Mouse (Mus musculus): ENCODE measurements at regions not wholly inside any gene's neighbourhood (a gene's known extent, or its start where the extent isn't known, plus 50 kb on each side); places are given as distances from the start of the nearest gene placed in this dataset.

DNA sequence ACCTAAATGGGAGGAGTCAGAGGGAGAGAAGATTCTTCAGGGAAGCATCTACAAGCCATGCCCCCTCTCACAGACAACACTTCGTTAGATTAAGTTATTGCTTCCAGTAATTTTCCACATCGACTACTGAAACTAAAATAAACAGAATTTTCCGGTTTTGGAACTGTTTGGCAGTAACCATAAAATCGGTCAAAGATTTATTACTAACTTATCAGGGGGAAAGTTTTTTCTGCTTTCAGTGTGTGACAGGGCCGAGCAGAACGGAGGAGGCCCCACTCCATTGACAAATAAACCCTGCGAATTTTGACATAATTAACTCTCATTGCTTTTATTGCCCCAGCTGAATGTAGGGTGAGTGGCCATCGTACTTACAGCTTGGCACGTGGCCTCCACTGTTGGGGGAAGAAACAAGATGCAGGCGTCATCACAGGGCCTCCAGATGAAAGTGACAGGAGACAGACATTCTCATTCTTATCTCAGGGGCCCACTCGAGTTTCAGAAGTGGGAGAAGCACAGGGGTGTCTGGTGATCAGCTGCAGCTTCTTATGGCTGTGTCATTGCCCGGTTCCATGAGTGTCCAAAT lies 229.6 kb upstream of the Foxq1 start:
- 80% methylated on average over 12 of the region's 12 CpGs for WGBS
- H3K27me3 ChIP-seq: no peaks in the 10 kb centered on the region
- no peaks in the 10 kb centered on the region for H3K9me3 ChIP-seq
- no peak overlapping the region for H3K27ac ChIP-seq (replicated peaks)
- no peak overlapping the region for H3K4me3 ChIP-seq
- no peak overlapping the region for H3K4me2 ChIP-seq (replicated peaks)
- H3K4me1 ChIP-seq: no peaks in the 10 kb centered on the region
- ATAC-seq (ENCODE audit: low FRiP score, low read depth): no peak
- no peak overlapping the region for H3K9ac ChIP-seq (replicated peaks)
- no peaks in the 10 kb centered on the region for H3K36me3 ChIP-seq

DNA sequence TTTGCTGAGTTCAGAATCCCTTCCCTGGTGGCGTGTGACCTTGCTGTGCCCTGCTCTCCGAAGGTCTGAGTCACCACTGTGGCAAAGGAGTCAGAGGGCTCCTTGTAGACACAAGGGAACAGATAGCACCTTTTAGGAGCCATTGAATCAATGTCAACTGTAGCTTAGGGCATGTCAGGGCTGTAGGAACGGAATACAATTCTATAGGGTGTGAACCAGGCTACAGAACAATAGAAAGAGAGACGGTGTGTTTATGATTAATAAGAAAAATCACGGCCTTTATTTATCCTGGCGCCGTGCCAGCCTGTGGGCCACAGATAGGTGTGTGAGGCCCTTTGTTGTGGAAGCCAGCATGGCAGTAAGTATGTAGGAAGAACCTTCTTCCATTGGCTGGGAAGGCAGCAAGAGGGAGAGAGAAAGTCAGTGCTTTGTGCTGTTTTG lies 228.4 kb upstream of the Foxq1 start:
- Histone ChIP-seq H3K9me3 (no peaks in the 10 kb centered on the region), H3K4me2 (replicated peaks) (no peak overlapping the region), H3K4me3 (no peak overlapping the region), H3K27ac (replicated peaks) (no peak overlapping the region), H3K27me3 (no peaks in the 10 kb centered on the region), H3K4me1 (no peaks in the 10 kb centered on the region), H3K9ac (replicated peaks) (no peak overlapping the region), H3K36me3 (no peaks in the 10 kb centered on the region)
- 83% methylated on average over 7 of the region's 7 CpGs for WGBS
- no peak for ATAC-seq (ENCODE audit: low FRiP score, low read depth)

DNA sequence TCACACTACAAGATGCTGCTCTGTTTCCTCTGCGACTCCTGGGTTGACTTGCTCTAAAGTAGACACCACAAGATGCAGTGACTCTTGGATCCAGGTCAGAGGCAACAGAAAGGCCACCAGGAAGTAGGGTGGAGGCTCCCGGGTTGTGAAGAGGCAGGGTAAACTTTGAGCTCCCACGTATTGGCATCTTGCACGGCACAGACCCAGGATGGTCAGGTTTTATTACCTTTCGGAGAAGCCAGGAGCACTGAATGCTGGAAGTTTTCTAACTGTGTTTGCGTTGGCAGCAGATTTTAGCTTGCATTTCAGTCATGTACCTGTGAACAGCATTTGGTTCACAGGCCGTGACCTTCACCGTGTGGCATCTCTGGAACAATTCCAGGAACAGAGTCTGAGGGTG lies 227.2 kb upstream of the Foxq1 start:
- H3K27ac ChIP-seq (replicated peaks): no peak overlapping the region
- 90% methylated on average over 8 of the region's 8 CpGs for WGBS
- ATAC-seq (ENCODE audit: low FRiP score, low read depth): no peak
- H3K4me2 ChIP-seq (replicated peaks): no peak overlapping the region
- no peaks in the 10 kb centered on the region for H3K36me3 ChIP-seq
- no peak overlapping the region for H3K4me3 ChIP-seq
- H3K27me3 ChIP-seq: no peaks in the 10 kb centered on the region
- H3K9me3 ChIP-seq: no peaks in the 10 kb centered on the region
- no peaks in the 10 kb centered on the region for H3K4me1 ChIP-seq
- no peak overlapping the region for H3K9ac ChIP-seq (replicated peaks)

DNA sequence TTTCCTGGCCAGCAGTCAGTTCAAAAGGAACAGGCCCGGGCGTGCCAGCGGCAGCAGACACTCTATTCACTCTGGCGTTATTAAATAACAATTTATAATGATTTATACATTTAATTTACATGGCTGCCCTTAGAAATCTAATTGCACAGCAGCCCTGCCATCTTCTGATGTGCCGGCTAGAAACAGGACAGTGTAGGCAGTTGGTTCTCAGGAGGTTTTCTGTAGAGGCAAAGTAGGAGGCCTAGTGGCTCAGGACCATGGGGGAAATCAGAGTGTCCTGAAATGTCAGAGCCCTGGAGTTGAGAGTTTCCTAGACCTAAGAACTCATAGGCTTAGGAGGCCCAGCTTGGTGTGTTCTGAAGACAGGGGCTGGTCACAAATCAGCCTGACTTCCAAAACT lies 225.2 kb upstream of the Foxq1 start:
- Histone ChIP-seq H3K27me3 (no peaks in the 10 kb centered on the region), H3K27ac (replicated peaks) (no peak overlapping the region), H3K4me1 (no peaks in the 10 kb centered on the region), H3K4me2 (replicated peaks) (no peak overlapping the region), H3K36me3 (no peaks in the 10 kb centered on the region), H3K9ac (replicated peaks) (no peak overlapping the region), H3K9me3 (no peaks in the 10 kb centered on the region), H3K4me3 (no peak overlapping the region)
- no peak for ATAC-seq (ENCODE audit: low FRiP score, low read depth)
- 96% methylated on average over 5 of the region's 5 CpGs for WGBS

DNA sequence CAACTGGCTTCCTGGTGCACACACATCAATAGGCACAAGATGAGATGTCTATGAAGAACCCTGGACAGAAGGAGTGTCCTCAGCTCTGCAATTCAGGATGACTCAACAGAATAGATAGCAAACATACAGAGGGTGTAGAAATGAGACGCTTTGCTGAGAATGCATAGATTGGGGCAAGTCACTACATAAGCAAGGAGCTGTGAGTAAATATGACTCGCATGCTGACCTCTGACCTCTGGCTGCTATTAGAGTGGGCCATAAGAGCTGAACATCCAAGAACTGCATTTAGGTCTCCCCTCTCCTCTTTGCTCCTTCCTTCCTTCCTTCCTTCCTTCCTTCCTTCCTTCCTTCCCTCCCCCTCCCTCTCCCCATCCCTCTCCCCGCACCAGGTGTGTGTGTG lies 221.0 kb upstream of the Foxq1 start:
- no peaks in the 10 kb centered on the region for H3K9me3 ChIP-seq
- no peak overlapping the region for H3K4me2 ChIP-seq (replicated peaks)
- H3K9ac ChIP-seq (replicated peaks): no peak overlapping the region
- no peak overlapping the region for H3K27ac ChIP-seq (replicated peaks)
- 89% methylated on average over 3 of the region's 3 CpGs for WGBS
- H3K27me3 ChIP-seq: no peaks in the 10 kb centered on the region
- no peaks in the 10 kb centered on the region for H3K4me1 ChIP-seq
- ATAC-seq (ENCODE audit: low FRiP score, low read depth): no peak
- H3K36me3 ChIP-seq: no peaks in the 10 kb centered on the region
- no peak overlapping the region for H3K4me3 ChIP-seq

DNA sequence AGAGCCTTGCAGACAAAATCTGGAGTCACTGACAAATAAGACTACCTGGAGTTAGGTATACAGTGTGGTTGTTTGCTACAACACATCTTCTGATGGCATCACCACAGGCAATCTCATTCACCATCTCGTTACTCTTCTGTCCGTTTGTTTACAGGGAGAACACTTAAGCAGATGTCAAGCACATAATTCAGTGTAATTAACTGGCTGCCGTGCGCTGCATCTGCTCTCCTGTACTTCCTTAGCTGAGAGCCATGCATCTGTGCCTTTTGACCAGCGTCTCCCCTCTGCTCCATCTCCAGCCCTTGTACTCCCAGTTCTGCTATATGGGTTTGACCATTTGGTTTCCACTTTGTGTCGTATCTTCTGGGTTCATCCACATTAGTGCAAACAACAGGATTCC lies 218.3 kb upstream of the Foxq1 start:
- ATAC-seq (ENCODE audit: low FRiP score, low read depth): no peak
- no peaks in the 10 kb centered on the region for H3K27me3 ChIP-seq
- H3K4me3 ChIP-seq: no peak overlapping the region
- H3K27ac ChIP-seq (replicated peaks): no peak overlapping the region
- no peaks in the 10 kb centered on the region for H3K9me3 ChIP-seq
- H3K4me1 ChIP-seq: no peaks in the 10 kb centered on the region
- no peak overlapping the region for H3K4me2 ChIP-seq (replicated peaks)
- WGBS: 73% methylated on average over 6 of the region's 6 CpGs
- H3K36me3 ChIP-seq: no peaks in the 10 kb centered on the region
- H3K9ac ChIP-seq (replicated peaks): no peak overlapping the region

DNA sequence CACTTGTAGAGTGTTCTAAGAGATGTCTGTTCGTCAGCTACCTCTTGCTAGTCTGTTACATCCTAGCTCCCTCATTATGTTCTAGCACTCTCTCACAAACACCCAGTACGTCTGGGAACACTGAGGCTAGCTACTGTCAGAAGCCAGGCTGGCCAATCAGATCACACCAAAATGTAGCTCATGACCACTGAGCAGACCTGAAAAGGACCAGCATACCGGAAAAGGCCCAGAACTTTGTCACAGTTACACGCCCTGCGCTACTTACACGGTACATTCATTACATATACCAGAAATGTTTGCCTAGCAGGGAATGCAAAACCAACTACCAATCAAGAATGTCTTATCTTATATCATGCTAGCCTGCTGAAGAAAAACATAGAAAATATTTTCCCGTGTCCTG lies 216.5 kb upstream of the Foxq1 start:
- Histone ChIP-seq H3K27ac (replicated peaks) (no peak overlapping the region), H3K9ac (replicated peaks) (no peak overlapping the region), H3K9me3 (no peaks in the 10 kb centered on the region), H3K4me1 (no peaks in the 10 kb centered on the region), H3K4me3 (no peak overlapping the region), H3K27me3 (no peaks in the 10 kb centered on the region), H3K36me3 (no peaks in the 10 kb centered on the region), H3K4me2 (replicated peaks) (no peak overlapping the region)
- WGBS: 92% methylated on average over 7 of the region's 7 CpGs
- ATAC-seq (ENCODE audit: low FRiP score, low read depth): no peak

DNA sequence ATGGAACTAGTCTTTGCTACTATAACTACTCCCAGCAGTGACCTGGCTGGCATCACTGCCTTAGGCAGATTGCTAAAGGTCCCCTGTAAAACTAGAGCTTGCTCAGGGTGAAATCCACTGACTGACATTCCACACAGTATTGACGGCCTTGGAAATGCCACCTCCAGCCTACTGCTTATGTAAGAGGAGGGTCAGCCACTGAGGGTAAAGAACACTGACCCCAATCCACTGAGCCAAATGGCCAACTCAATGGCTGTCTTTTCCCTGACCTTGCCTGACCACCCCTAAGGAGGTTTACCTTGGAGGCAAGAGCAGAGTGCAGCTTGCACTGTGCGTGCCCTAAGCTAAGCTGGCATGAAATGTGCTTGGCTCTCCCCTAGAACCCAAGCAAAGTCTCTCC lies 216.0 kb upstream of the Foxq1 start:
- H3K9ac ChIP-seq (replicated peaks): no peak overlapping the region
- 73% methylated on average over 2 of the region's 2 CpGs for whole genome bisulfite sequencing
- H3K36me3 ChIP-seq: no peaks in the 10 kb centered on the region
- H3K27me3 ChIP-seq: no peaks in the 10 kb centered on the region
- no peak overlapping the region for H3K4me3 ChIP-seq
- ATAC-seq (ENCODE audit: low FRiP score, low read depth): no peak
- H3K9me3 ChIP-seq: no peaks in the 10 kb centered on the region
- H3K4me1 ChIP-seq: no peaks in the 10 kb centered on the region
- no peak overlapping the region for H3K27ac ChIP-seq (replicated peaks)
- H3K4me2 ChIP-seq (replicated peaks): no peak overlapping the region

DNA sequence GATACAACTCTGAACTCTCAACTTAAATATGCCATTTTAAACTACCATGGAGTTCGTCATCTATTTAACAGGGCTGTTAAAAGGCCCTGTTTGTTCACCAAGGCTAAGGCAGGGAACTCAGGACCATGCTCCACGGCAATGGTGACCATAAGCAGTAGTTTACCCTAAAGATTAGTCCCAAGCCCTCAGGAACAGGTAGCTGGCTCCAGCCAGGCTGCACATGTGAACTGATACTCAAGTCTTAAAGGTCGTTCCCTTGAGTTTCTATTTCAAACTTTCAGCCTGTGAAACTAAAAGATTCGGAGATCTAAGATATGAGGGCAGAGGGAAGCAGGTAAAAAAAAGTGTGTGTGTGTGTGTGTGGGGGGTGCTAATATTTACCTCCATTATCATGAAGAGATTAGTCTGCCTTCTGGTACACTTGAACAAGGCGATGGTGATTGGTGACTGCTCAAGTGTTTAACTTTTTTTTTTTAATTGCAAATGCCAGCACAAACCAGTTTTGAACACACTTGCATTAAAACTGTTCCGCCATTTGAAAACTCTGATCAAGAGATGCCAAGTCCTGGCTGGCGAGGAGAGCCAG lies 215.5 kb upstream of the Foxq1 start:
- Histone ChIP-seq H3K4me2 (replicated peaks) (no peak overlapping the region), H3K4me1 (no peaks in the 10 kb centered on the region), H3K27ac (replicated peaks) (no peak overlapping the region), H3K27me3 (no peaks in the 10 kb centered on the region), H3K9me3 (no peaks in the 10 kb centered on the region), H3K36me3 (no peaks in the 10 kb centered on the region), H3K9ac (replicated peaks) (no peak overlapping the region), H3K4me3 (no peak overlapping the region)
- ATAC-seq (ENCODE audit: low FRiP score, low read depth): no peak
- 84% methylated on average over 7 of the region's 7 CpGs for WGBS

DNA sequence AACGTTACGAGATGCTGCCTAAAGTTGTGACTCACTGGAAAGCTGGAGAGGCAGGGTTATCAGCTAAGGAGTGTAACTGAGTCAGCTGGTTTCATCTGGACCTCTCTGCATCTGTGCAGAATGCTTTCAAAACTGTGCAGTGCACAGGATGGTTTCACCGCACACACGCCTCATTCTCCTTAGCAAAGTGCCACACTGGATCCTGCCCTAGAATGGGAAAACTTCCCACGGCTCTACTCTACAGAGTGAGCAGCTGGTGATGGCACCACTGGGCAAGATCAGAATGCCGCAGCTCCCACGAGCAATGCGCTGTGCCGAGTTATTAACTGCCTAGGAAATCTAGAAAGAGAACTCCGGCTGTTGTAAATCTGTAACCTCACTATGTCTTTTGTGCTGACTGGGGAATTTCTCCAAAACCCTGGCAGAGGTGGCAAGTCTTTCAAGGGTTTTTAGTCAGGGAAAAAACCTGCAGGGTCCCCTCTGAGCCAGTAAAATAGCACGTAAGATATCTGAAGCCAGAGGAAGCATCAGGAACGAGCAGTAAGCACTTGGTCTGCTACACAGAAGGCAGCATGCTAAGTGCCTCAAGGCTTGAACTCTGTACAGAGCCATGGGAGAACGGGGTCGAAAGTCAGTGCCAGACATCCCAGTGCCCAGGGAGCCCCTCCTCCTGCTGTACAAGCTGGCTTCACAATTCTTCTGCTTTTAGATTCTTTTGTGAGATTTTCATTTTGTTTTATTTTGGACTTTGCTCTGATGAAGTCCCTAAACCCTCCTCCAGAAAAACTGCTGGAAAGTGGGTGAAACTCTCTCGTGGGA lies 214.4 kb upstream of the Foxq1 start:
- no peak overlapping the region for H3K4me3 ChIP-seq
- 86% methylated on average over 15 of the region's 15 CpGs for WGBS
- H3K9ac ChIP-seq (replicated peaks): no peak overlapping the region
- H3K27ac ChIP-seq (replicated peaks): no peak overlapping the region
- no peak for ATAC-seq (ENCODE audit: low FRiP score, low read depth)
- H3K4me2 ChIP-seq (replicated peaks): no peak overlapping the region
- H3K27me3 ChIP-seq: no peaks in the 10 kb centered on the region
- H3K9me3 ChIP-seq: no peaks in the 10 kb centered on the region
- no peaks in the 10 kb centered on the region for H3K4me1 ChIP-seq
- no peaks in the 10 kb centered on the region for H3K36me3 ChIP-seq

DNA sequence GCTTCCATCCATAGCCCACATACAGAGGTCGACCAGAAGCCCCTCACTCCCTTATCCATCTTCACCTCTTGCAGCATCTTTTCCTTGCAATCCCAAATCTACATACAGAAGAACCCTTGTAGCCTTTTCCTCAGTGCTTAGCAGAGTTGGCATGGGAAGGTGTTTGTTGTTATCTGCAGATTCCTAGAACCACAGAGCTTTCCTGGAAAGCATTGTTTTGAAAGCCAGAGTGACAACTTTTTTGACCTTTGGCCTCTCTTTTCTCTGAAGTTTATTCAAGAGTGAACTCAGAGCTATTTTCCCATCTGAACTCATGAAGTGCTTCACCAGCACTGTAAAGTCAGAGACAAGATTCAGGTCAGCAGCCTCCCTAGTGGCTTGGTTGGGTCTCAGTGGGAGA lies 209.7 kb upstream of the Foxq1 start:
- Histone ChIP-seq H3K9ac (replicated peaks) (no peak overlapping the region), H3K36me3 (no peaks in the 10 kb centered on the region), H3K9me3 (no peaks in the 10 kb centered on the region), H3K27ac (replicated peaks) (no peak overlapping the region), H3K4me3 (no peak overlapping the region), H3K4me1 (no peaks in the 10 kb centered on the region), H3K27me3 (no peaks in the 10 kb centered on the region), H3K4me2 (replicated peaks) (no peak overlapping the region)
- no peak for ATAC-seq (ENCODE audit: low FRiP score, low read depth)
- 52% methylated on average over 1 of the region's 1 CpGs for WGBS

DNA sequence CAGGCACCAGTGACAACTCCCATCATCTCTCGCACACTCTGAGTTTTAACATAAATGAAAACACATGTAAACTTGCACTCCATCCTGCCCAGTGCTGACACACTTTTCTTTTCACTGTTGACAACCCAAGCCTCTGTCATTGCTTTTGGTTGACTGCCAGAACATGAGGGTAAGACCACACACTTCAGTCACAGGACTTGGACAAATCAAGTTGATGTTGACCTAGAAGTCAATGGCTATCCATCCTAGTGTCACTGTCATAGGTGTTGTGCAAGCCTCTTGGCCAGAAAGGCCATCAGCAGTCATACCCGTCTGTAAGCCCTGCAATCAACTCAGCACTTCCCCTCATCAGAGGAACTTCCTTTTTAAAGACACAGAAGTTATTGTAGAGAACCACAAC lies 208.9 kb upstream of the Foxq1 start:
- Histone ChIP-seq H3K27me3 (no peaks in the 10 kb centered on the region), H3K4me1 (no peaks in the 10 kb centered on the region), H3K9ac (replicated peaks) (no peak overlapping the region), H3K27ac (replicated peaks) (no peak overlapping the region), H3K4me3 (no peak overlapping the region), H3K36me3 (no peaks in the 10 kb centered on the region), H3K4me2 (replicated peaks) (no peak overlapping the region), H3K9me3 (no peaks in the 10 kb centered on the region)
- WGBS: 84% methylated on average over 2 of the region's 2 CpGs
- ATAC-seq (ENCODE audit: low FRiP score, low read depth): no peak
